Mouse (Mus musculus) right cerebral cortex, postnatal 4 days (tissue): ENCODE measurements around the gene Kcnj13.
A peak's percentile ranks its signal among the peaks of the same experiment; 100 is the strongest.

Experiments
- DNase-seq: peaks from one replicate; pipeline ENCODE4 v3.0.0-alpha.2; 2022

The Kcnj13 gene

GRCm38 (mm10) chr1:87394594-87394993 lies at the start of gene Kcnj13:
TSS of gene Kcnj13 (minus strand) at chr1:87394729.
- no peak for DNase-seq

DNA sequence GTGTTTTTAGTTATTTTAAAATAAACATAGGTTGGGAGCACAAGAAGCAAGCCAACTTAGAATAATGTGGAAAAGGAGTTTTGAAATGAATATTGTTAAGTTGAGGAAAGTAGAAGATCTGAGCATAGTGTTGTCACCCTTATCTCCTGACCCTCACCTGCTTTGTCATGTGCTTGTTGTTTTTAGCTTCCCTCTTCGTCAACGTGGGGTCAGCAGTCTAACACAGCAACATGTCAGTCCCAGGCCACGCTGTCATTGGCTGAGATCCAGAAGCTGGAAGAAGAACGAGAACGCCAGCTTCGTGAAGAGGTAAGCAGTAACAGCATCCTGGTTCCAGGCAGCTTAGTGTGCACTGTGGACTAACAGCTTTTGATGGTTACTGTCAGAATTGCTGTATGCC lies 42.1 kb upstream of the Kcnj13 start:
- DNase-seq: no peak

DNA sequence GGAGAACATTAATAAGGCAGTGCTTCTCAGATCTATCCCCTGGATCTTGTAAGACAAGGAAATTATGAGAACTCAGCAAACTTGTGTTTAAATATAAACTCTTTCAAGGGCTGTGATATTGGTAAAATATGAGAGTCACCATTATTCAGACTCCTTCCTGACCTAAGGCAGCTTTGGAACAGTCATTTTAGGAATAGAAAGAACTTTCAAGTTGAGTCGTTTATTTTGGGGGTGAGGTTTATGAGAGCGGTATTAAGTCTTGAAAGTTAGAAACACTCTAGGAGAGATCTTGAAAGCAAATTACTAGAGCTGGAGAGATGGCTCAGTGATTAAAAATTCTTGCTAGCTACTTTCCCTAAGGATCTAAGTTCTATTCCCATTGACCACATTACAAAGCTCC lies 40.6 kb upstream of the Kcnj13 start:
- no peak for DNase-seq

DNA sequence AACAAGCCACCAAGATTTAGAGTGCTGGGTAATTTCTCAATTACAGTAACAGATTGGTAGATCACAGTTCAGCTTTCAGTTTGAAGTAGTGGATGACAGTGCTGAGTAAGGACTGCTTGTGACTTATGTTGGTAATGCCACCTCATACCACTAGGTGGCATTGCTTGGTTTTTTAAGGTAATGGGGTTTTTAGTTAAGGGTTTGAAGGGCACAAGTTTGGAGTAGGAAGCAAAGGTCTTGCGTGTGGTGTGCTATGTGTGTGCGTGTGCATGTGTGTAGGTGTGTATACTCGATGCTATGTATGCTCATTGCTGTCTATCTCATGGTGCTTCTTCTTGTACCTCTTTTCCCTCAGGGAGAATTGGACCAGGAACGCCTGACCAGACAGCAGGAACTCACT lies 24.2 kb upstream of the Kcnj13 start:
- no peak for DNase-seq

- DNase-seq: no peak
Observed at GRCm38 (mm10) chr1:87409380-87409779, 14.9 kb upstream of the Kcnj13 start.

GRCm38 (mm10) chr1:87406012-87406411 lies 11.5 kb upstream of the Kcnj13 start:
- DNase-seq: no peak

DNA sequence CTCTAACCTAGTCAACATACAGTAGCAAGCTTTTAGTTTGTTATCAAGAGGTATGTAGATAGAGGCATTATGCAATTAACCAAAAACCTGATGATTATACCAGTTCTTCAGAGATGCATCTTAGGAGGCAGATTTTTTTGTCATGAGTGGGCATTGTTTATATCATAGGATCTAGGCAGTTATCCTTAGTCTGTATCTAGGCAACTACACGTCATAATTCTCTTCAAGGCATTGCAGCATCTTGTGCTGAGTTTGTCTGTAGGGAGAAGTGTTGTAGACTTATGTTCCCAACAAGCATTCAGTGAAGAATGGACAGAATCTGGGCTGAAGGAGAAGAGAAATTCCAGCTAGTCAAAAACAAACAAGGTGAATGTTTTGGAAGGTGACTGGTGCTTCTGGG lies 10.2 kb upstream of the Kcnj13 start:
- no peak for DNase-seq

DNA sequence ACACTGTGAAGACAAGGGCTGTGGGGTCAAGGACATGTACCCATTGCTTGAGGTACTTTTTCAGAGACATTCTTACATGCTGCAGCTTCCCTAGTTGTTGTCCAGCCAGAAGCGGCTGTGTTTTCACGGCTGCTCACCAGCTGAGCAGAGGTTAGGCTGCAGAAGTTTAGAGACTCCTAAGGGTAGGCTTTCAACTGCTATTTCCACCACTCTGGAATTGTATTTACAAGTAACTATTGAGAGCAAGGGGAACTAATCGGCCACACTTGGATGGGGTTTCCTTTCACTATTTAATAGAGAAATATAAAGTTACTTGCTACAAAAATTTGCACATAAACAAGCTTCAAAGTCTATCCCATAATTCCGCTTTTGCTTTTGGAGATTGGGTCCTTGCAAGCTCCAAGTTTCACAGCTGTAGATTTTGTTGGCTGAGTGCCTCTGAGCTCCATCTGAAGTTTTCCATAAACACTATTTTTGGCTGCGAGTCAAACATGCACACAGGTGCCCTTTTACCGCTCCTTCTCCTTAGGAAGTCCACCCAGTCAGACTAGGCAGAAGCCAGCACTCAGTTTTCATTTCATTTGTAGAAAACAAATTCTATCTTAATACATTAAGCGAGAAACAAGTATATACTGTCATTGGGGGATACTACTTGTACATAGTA lies 2.5 kb upstream of the Kcnj13 start:
- peak; percentile 8 for DNase-seq

- DNase-seq: no peak
Observed at GRCm38 (mm10) chr1:87393444-87394195, 909 bp downstream of the Kcnj13 start.

DNA sequence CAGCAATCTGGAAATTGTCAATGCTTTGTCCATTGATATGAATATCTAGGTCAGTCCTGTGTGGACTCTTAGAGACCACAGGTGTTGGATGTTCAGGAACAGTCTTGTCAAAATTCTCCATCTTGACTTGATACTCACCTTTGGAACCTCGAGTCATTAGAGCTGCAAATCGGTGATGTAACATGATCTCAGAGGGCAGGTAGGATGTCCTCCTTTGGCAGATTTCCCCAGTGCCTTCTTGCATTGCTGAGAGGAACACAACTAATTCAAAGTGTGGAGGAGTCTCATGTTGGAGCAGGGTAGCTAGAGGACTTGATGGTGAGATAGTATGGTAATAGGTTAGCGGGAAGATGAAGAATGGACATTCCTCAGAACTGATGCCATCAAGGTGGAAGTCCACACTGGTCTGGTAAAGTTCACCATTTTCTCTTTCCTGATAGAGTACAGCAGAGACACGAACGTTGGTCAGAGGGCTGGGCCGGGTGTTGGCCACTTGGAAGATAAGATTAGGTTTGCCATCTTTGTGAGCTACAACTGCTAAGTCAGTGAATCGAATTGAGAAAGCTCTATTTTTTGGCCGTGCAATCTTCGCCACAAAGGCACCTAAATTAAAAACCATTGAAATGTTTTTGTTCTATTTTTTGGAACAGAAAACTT lies 8.0 kb downstream of the Kcnj13 start:
- DNase-seq: no peak

GRCm38 (mm10) chr1:87381152-87381551 lies 13.4 kb downstream of the Kcnj13 start:
- no peak for DNase-seq

DNA sequence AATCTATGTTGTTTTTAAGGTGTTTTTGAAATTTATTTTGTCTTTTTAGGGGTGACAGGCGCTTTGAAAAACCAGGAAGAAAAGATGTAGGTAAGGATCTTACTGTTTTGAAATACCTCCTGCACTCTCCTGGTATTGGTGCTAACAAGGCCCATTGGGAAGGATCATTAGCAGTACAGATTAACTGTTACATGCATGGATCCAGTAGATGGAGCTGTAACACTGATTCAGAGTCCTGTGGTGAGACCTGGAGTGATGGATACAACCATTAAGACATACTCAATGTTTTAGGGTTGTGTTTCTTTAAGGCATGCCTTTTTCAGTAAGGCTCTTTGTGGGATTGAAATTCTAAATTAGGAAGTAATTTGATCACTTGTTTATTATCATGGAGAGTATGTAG lies 14.6 kb downstream of the Kcnj13 start:
- DNase-seq: no peak

GRCm38 (mm10) chr1:87378024-87378560 lies 16.4 kb downstream of the Kcnj13 start:
- DNase-seq: no peak

DNA sequence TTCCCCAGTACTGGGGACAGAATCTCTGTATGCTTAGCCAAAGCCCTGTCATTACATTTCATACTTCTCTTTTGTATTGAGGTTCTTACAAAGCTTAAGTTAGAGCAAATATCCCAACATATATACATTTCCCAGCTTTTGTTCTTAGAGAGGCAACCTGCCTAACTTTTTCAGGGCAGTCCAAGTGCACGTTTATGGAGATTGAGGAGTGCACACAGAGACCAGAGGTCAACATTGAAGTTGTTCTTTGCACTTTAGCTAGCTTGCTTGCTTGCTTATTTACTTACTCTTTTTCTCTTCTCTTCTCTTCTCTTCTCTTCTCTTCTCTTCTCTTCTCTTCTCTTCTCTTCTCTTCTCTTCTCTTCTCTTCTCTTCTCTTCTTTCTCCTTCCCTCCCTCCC lies 34.3 kb downstream of the Kcnj13 start:
- DNase-seq: no peak

DNA sequence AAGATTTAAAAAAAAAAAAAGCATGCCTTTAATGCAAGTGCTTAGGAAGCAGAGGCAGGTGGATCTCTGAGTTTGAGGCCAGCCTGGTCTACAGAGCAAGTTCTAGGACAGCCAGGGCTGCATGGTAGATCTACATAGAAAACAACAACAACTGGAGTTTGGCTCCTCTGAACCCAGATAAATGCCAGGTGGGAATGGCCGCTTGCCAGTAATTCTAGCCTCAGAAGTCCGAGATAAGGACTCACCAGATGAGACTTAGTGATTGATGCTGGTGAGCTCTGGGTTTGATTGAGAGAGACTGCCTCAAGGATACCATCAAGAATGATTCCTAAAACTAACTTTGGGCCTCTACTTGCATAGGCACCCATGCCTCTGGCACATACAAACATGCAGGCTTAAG lies 44.0 kb downstream of the Kcnj13 start:
- DNase-seq: no peak
